Mouse (Mus musculus): ENCODE measurements around the gene Lrpprc.

GRCm38 (mm10) chr17:84667848-84668247, 122.7 kb downstream of the Lrpprc start:
- TF ChIP-seq POLR2A (IDR thresholded peaks at IDR 0.05; ENCODE audit: low read depth, low read length) (no peak), CTCF (IDR thresholded peaks at IDR 0.05; ENCODE audit: extremely low read depth, insufficient read length, insufficient replicate concordance, low read depth, low read length) (no peak)

Data from small intestine, adult 2 months (tissue).